Mouse (Mus musculus): ENCODE results near the gene Edn2.

The Edn2 gene

DNA sequence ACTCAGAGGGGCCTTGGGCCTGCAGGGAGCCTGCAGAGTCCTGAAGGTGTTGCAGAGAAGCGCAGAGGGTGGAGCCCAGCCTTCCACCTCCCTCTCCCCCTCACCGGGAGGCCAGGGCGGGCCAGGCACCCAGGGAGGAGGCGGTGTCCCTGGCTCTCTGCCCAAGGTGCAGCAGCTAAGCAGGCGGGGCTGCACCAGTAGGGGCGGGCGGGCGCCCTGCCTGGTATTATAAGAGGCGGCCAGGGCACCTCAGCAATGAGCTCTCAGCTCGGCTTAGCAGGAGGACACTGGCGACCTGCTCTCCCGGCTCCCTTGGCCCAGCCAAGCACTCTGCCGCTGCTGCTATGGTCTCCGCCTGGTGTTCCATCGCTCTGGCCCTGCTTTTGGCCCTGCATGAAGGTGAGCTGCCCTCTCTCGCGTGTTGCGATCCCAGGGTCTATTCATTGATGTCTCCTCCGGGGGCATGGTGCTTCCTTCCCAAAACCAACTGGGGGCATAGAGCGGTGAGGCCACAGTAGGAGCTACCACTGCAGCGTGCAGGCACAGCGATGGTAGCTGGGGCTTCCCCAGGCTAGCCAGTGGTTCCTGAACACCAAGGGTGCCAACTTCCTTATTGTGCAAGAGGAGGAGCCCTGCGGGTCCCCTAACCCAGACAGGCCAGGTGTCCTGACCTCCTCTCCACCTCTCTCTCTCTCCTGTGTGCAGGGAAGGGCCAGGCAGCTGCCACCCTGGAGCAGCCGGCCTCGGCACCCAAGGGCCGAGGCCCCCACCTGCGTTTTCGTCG lies at the start of gene Edn2:
Gene Edn2 (plus strand): TSS at position 41 of the 784 bp plus-strand sequence.
- DNase-seq (ENCODE audit: low spot score), result peak; percentile 72

DNA sequence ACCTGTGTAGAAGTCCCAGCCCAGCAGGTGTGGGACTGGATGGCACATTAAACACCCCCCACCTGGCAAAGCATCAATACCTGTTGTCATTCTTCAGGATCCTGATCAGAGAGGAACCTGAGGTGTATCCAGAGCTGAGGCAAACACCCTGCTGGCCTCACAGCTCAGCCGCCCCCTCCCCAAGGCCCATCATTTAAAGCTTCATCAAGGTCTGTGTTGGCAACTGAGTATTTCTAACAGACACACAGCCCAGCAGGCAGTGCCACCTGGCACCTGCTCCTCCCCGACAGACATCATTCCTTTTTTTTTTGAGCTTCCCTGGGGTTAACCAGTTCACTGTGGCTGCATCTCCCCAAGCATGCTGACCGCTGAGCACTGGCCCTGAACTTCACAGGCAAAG lies 45.5 kb upstream of the Edn2 start:
- no peak for DNase-seq (ENCODE audit: low spot score)

DNA sequence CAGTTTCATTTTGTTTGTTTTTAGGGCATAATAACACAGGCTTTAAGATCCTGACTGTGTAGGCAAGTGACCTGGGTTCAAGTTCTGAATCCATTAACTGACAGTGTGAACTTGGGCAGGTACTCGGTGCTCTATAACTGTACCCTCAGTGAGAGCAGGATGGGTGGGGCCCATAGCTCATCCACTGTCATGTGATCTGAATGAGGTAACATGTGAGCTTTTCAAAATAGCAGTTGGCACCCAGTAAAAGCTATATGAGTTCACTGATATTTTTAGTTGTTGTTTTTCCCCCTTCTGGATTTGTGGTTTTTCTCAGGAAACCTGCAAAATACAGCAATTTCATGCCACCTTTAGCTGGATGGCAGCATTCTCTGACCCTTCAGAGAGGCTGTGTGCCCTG lies 44.7 kb upstream of the Edn2 start:
- DNase-seq (ENCODE audit: low spot score), result no peak

- peak; percentile 63 for DNase-seq (ENCODE audit: low spot score)
Observed at GRCm38 (mm10) chr4:120120276-120120675, 40.7 kb upstream of the Edn2 start.

DNA sequence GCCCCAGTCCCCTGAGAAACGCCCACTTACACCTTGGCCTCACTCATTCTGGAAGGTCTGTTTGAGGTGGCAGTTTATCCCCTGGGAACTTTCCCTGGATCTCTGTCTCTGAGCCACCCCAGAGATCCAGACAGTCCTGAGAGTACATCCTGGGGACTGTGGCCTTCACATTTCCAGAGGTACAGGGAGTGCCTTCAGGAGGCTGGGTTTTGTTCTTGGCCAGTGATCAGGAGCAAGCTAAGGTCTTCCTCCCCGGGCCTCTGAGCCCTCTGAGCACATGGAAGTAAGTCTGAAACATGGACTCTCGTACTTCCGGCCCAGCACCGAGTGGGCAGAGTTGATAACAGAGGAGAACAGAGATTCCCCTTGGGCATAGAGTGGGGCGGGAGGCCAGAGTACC lies 36.4 kb upstream of the Edn2 start:
- DNase-seq (ENCODE audit: low spot score), result no peak

DNA sequence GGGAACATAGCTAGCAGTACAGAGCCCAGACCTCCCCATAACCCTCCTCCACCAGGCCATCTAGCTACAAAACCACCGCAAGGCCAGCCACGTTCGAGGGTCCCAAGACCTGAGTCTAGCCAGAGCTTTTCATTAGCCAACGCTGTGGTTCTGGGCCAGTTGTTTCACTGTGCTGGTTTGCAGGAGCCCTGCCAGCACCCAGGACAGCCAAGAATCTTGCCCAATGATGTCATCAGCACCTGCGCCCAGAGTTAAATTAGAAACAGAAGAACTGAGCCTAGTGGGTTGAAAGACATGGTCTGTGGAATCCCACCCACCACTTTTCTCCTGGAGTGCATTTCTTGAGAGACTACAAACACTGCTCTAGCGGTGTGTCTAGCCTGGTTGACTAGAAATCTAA lies 35.0 kb upstream of the Edn2 start:
- DNase-seq (ENCODE audit: low spot score), result no peak

GRCm38 (mm10) chr4:120127333-120127732 lies 33.7 kb upstream of the Edn2 start:
- no peak for DNase-seq (ENCODE audit: low spot score)

DNA sequence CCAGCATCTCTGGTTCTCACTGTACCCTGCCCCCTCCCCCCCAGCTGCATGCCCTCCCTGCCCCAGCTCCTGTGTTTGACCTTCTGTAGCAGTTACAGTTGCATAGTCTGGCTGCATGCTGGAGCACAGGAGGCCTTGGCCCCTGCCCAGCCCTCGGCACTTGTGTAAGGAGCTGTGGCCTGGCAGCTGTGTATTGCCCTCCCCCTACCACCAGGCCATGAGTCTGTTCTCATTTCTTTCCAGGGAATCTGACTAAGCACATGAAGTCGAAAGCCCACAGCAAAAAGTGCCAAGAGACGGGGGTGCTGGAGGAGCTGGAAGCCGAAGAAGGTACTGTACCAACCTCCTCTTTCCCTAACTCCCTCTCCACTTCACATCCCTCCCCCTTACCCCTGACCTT lies 33.0 kb upstream of the Edn2 start:
- no peak for DNase-seq (ENCODE audit: low spot score)

DNA sequence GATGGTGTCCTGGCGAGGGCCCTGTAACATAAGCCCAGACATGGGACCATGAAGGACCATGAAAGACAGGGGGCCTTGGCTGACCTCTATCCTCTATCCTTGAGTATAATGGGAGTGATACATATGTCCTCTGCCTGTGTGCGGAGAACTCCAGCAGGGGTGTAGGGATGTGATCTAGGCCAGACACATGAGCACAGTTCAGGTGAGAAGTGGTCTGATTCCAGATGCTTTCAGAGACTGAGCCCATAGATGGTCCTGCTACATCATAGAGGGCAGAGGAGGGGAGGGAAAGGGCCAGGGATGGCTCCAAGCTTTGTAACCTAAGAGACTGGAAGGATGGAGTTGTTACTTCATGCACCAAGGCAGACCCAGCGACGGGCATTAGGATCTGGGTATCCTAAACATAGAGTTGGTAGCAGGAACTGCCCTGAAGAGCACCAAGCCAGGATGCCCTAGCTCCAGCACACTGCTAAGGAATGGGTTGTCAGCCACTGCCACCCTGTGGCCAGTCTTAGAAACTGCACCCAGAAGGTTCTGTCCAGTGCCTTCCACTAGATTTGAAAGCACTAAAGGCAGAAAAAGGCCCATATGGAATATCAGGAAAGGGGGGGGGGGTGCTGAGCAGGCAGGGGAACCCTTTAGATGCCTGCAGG lies 31.6 kb upstream of the Edn2 start:
- DNase-seq (ENCODE audit: low spot score), result peak; percentile 50

- DNase-seq (ENCODE audit: low spot score), result no peak
Observed at GRCm38 (mm10) chr4:120130926-120131325, 30.1 kb upstream of the Edn2 start.

GRCm38 (mm10) chr4:120131441-120132220 lies 29.4 kb upstream of the Edn2 start:
- DNase-seq (ENCODE audit: low spot score), result peak; percentile 49

GRCm38 (mm10) chr4:120134223-120134622 lies 26.8 kb upstream of the Edn2 start:
- DNase-seq (ENCODE audit: low spot score), result no peak

DNA sequence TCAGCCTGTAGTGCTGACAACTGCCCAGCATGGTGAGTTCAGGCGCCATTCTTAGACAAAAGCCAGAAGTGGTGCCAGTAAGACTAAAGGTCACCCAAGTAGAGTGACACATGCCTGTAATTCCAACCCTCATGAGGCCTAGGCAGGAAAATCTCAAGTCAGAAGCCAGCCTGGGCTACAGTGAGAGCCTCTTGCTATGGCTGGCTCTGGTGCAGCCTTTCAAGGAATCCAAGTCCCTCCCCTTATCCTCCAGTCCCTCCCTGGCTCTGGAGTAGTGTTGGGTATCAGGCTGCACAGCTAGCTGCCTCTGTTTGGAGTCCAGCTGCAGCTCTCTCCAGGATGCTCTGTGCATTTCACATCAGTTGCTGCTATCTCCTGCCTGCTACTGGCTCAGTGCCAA lies 19.2 kb upstream of the Edn2 start:
- no peak for DNase-seq (ENCODE audit: low spot score)

DNA sequence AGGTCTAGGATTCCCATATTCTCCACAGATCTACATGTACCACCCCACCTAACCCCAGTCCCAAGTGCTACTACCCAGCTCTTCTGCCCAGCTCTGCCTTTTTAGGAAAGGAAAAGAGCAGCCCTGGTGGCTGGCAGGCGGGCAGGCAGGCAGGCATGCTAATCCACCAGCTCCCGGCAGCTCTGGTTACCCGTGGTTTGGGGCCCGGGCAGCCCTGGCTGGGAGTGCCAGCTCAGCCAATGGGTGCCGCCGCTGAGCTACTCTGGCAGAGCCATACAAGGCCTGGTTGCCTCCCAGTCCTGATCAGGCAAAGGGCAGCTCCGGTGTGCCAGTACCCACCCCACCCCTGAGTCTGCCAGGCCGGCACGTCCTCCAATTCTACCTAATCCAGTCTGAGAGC lies 18.1 kb upstream of the Edn2 start:
- DNase-seq (ENCODE audit: low spot score), result no peak

GRCm38 (mm10) chr4:120144343-120144742 lies 16.7 kb upstream of the Edn2 start:
- DNase-seq (ENCODE audit: low spot score), result no peak

- DNase-seq (ENCODE audit: low spot score), result no peak
Observed at GRCm38 (mm10) chr4:120145931-120146330, 15.1 kb upstream of the Edn2 start.

GRCm38 (mm10) chr4:120148291-120149141 lies 12.5 kb upstream of the Edn2 start:
- peak; percentile 88 for DNase-seq (ENCODE audit: low spot score)

DNA sequence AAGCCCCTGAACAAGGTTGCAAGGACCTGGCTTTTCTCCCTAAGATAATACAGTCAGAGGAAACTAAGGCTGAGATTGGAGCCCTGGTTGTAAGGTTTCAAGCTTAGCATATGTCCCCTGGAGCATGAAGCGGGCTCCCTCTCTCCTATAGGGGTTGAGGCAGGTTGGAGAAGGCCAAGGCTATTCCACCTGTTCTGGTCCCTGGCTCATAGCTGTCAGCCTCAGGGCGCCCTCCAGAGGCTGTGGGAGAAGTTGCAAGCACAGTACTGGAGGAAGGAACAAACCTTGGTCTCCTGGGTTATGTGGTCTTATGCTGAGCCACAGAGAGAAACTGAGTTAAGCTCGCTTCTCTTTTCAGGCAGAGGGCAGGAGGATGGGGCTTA lies 11.9 kb upstream of the Edn2 start:
- DNase-seq (ENCODE audit: low spot score), result no peak

GRCm38 (mm10) chr4:120150345-120150920 lies 10.6 kb upstream of the Edn2 start:
- DNase-seq (ENCODE audit: low spot score), result no peak

- no peak for DNase-seq (ENCODE audit: low spot score)
Observed at GRCm38 (mm10) chr4:120151906-120152305, 9.1 kb upstream of the Edn2 start.

- no peak for DNase-seq (ENCODE audit: low spot score)
Observed at GRCm38 (mm10) chr4:120152648-120153047, 8.4 kb upstream of the Edn2 start.

GRCm38 (mm10) chr4:120153736-120154135 lies 7.3 kb upstream of the Edn2 start:
- no peak for DNase-seq (ENCODE audit: low spot score)
